Mouse (Mus musculus): ENCODE data around the gene Cep295nl. TPM values are rescaled to one million over a fixed set of nuclear protein-coding genes. Genes with fewer than 3 reads are reported as not detected.

Cep295nl gene
- polyA plus RNA-seq, 1 experiment from 2014 or later = 0.20 TPM

GRCm38 (mm10) chr11:118372641-118373040 is 30.3 kb upstream of the Cep295nl start:
- no peak overlapping the region for H3K4me3 ChIP-seq (ENCODE audit: low read length)
- no peak overlapping the region for H3K9ac ChIP-seq (ENCODE audit: low read depth, low read length)
- ATAC-seq = no peak
- H3K9me3 ChIP-seq (ENCODE audit: control insufficient read depth, low read length) = no peaks in the 10 kb centered on the region
- H3K4me1 ChIP-seq (ENCODE audit: control insufficient read depth, insufficient read depth, low read length) = no peaks in the 10 kb centered on the region
- H3K4me2 ChIP-seq (ENCODE audit: low read depth, low read length) = no peak overlapping the region
- 56% methylated on average over 7 of the region's 7 CpGs for WGBS
- no peak overlapping the region for H3K27ac ChIP-seq (ENCODE audit: low read length)
- H3K27me3 ChIP-seq (replicated peaks; ENCODE audit: control insufficient read depth, insufficient read depth, low read length) = no peaks in the 10 kb centered on the region
- H3K36me3 ChIP-seq (ENCODE audit: control insufficient read depth, insufficient read depth, low read length) = no peaks in the 10 kb centered on the region

DNA sequence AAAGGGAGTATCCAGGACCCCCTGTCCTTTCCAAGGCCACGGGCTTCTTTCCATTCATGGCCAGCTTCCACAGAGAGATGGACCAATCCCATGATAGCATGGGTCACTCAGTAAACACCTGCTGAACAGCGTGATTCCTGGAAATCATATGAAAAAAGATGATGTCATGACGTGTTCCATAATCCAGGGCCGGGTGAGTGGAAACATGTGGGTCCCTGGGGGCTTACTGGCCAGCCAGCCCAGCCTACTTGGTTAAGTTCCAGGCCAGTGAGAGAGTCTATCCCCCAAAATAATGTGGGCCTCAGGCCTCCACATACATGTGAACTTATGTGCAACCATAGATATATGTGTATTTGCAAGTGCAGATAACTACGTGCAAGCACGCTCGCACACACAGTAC is 29.6 kb upstream of the Cep295nl start:
- Histone ChIP-seq H3K4me2 (ENCODE audit: low read depth, low read length) (no peak overlapping the region), H3K27ac (ENCODE audit: low read length) (no peak overlapping the region), H3K27me3 (replicated peaks; ENCODE audit: control insufficient read depth, insufficient read depth, low read length) (no peaks in the 10 kb centered on the region), H3K4me1 (ENCODE audit: control insufficient read depth, insufficient read depth, low read length) (no peaks in the 10 kb centered on the region), H3K4me3 (ENCODE audit: low read length) (no peak overlapping the region), H3K9ac (ENCODE audit: low read depth, low read length) (no peak overlapping the region), H3K9me3 (ENCODE audit: control insufficient read depth, low read length) (no peaks in the 10 kb centered on the region), H3K36me3 (ENCODE audit: control insufficient read depth, insufficient read depth, low read length) (no peaks in the 10 kb centered on the region)
- 84% methylated on average over 7 of the region's 7 CpGs for WGBS
- no peak for ATAC-seq

DNA sequence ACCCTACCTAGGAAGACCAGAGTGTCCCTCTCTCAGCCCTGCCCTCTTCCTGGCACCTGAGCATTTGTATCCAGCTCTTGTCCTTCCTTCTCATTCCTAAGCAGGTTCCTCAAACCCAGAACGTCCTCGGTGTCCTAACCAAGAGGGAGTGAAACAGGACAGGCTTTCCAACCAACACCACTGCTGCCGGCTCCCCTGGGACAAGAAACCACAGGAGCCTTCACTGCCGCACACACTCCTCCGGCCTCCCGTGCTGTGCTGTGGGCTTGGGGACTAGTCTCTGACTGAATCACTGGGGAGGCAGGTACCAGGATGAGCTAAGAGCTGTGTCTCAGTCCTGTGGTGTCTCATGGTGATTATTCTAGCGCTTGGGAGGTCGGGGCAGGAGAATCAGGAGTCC is 27.4 kb upstream of the Cep295nl start:
- WGBS = 72% methylated on average over 8 of the region's 8 CpGs
- peaks cover 8% of the 10 kb centered on the region for H3K4me1 ChIP-seq (ENCODE audit: control insufficient read depth, insufficient read depth, low read length)

GRCm38 (mm10) chr11:118369251-118369650 is 27.0 kb upstream of the Cep295nl start:
- H3K27ac ChIP-seq (ENCODE audit: low read length) = no peak overlapping the region
- H3K4me2 ChIP-seq (ENCODE audit: low read depth, low read length) = no peak overlapping the region
- no peak overlapping the region for H3K9ac ChIP-seq (ENCODE audit: low read depth, low read length)
- H3K27me3 ChIP-seq (replicated peaks; ENCODE audit: control insufficient read depth, insufficient read depth, low read length) = no peaks in the 10 kb centered on the region
- H3K36me3 ChIP-seq (ENCODE audit: control insufficient read depth, insufficient read depth, low read length) = no peaks in the 10 kb centered on the region
- no peak for ATAC-seq
- H3K4me3 ChIP-seq (ENCODE audit: low read length) = no peak overlapping the region
- no peaks in the 10 kb centered on the region for H3K9me3 ChIP-seq (ENCODE audit: control insufficient read depth, low read length)
- H3K4me1 ChIP-seq (ENCODE audit: control insufficient read depth, insufficient read depth, low read length) = peaks cover 8% of the 10 kb centered on the region
- WGBS = 78% methylated on average over 5 of the region's 5 CpGs

More for the DNA sequence above, 27.4 kb upstream of the Cep295nl start:
- Histone ChIP-seq H3K9me3 (ENCODE audit: control insufficient read depth, low read length) (no peaks in the 10 kb centered on the region), H3K36me3 (ENCODE audit: control insufficient read depth, insufficient read depth, low read length) (no peaks in the 10 kb centered on the region), H3K27ac (ENCODE audit: low read length) (no peak overlapping the region), H3K27me3 (replicated peaks; ENCODE audit: control insufficient read depth, insufficient read depth, low read length) (no peaks in the 10 kb centered on the region), H3K9ac (ENCODE audit: low read depth, low read length) (no peak overlapping the region), H3K4me2 (ENCODE audit: low read depth, low read length) (no peak overlapping the region), H3K4me3 (ENCODE audit: low read length) (no peak overlapping the region)
- ATAC-seq = no peak

DNA sequence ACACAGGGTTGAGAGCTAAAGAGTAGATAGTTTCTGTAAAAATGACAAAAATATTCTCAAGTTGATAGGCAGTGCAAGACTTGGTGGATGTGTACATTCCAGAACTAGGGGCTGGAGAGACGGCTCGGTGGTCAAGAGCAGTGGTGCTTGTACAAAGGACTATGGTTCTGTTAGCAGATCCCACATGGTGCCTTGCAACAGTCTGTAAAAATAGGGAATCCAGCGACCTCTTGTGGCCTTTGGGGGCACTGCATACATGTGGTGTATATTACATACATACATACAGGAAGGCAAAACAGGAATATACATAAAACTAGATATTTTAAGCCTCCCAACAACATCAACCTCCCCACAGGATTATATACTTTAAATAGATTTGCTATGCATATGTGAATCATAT is 26.0 kb upstream of the Cep295nl start:
- no peak overlapping the region for H3K4me2 ChIP-seq (ENCODE audit: low read depth, low read length)
- no peak for ATAC-seq
- peaks cover 12% of the 10 kb centered on the region for H3K4me1 ChIP-seq (ENCODE audit: control insufficient read depth, insufficient read depth, low read length)
- no peak overlapping the region for H3K4me3 ChIP-seq (ENCODE audit: low read length)
- H3K36me3 ChIP-seq (ENCODE audit: control insufficient read depth, insufficient read depth, low read length) = no peaks in the 10 kb centered on the region
- H3K27me3 ChIP-seq (replicated peaks; ENCODE audit: control insufficient read depth, insufficient read depth, low read length) = no peaks in the 10 kb centered on the region
- no peak overlapping the region for H3K9ac ChIP-seq (ENCODE audit: low read depth, low read length)
- no peak overlapping the region for H3K27ac ChIP-seq (ENCODE audit: low read length)
- no peaks in the 10 kb centered on the region for H3K9me3 ChIP-seq (ENCODE audit: control insufficient read depth, low read length)
- WGBS = 62% methylated on average over 3 of the region's 3 CpGs

- ATAC-seq = no peak
- no peaks in the 10 kb centered on the region for H3K27me3 ChIP-seq (replicated peaks; ENCODE audit: control insufficient read depth, insufficient read depth, low read length)
- no peak overlapping the region for H3K27ac ChIP-seq (ENCODE audit: low read length)
These were observed 24.3 kb upstream of the Cep295nl start for GRCm38 (mm10) chr11:118366559-118366958.

DNA sequence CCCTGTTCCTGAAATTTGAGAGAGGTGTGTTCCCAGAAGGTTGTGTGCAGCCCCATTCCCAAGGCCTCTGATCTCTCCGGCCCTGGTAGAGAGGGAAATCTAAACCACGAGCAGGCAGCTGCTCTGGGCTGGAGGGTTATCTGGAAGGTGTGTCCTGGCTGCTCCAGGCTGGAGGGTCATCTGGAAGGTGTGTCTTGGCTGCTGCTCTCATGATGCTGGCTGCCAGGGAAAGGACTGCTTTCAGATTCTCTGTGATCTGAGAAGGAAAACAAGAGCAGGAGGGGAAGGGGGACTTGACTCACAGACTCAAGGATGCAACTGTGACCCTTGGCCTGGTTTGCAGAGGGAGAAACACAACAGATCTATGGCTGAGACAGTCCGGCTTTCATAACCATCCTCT is 23.8 kb upstream of the Cep295nl start:
- Histone ChIP-seq H3K4me1 (ENCODE audit: control insufficient read depth, insufficient read depth, low read length) (peaks cover 25% of the 10 kb centered on the region), H3K9me3 (ENCODE audit: control insufficient read depth, low read length) (no peaks in the 10 kb centered on the region), H3K36me3 (ENCODE audit: control insufficient read depth, insufficient read depth, low read length) (no peaks in the 10 kb centered on the region), H3K27me3 (replicated peaks; ENCODE audit: control insufficient read depth, insufficient read depth, low read length) (no peaks in the 10 kb centered on the region), H3K9ac (ENCODE audit: low read depth, low read length) (no peak overlapping the region), H3K27ac (ENCODE audit: low read length) (no peak overlapping the region), H3K4me2 (ENCODE audit: low read depth, low read length) (no peak overlapping the region), H3K4me3 (ENCODE audit: low read length) (no peak overlapping the region)
- no peak for ATAC-seq
- WGBS = 54% methylated on average over 3 of the region's 3 CpGs

More at GRCm38 (mm10) chr11:118366559-118366958, 24.3 kb upstream of the Cep295nl start:
- no peak overlapping the region for H3K9ac ChIP-seq (ENCODE audit: low read depth, low read length)
- no peak overlapping the region for H3K4me3 ChIP-seq (ENCODE audit: low read length)
- whole genome bisulfite sequencing = 58% methylated on average over 8 of the region's 8 CpGs
- peaks cover 24% of the 10 kb centered on the region for H3K4me1 ChIP-seq (ENCODE audit: control insufficient read depth, insufficient read depth, low read length)
- H3K9me3 ChIP-seq (ENCODE audit: control insufficient read depth, low read length) = no peaks in the 10 kb centered on the region
- H3K36me3 ChIP-seq (ENCODE audit: control insufficient read depth, insufficient read depth, low read length) = no peaks in the 10 kb centered on the region
- H3K4me2 ChIP-seq (ENCODE audit: low read depth, low read length) = no peak overlapping the region

- Histone ChIP-seq H3K4me1 (ENCODE audit: control insufficient read depth, insufficient read depth, low read length) (peaks cover 33% of the 10 kb centered on the region), H3K4me2 (ENCODE audit: low read depth, low read length) (no peak overlapping the region), H3K9ac (ENCODE audit: low read depth, low read length) (no peak overlapping the region), H3K27me3 (replicated peaks; ENCODE audit: control insufficient read depth, insufficient read depth, low read length) (no peaks in the 10 kb centered on the region), H3K36me3 (ENCODE audit: control insufficient read depth, insufficient read depth, low read length) (no peaks in the 10 kb centered on the region), H3K9me3 (ENCODE audit: control insufficient read depth, low read length) (no peaks in the 10 kb centered on the region), H3K4me3 (ENCODE audit: low read length) (no peak overlapping the region), H3K27ac (ENCODE audit: low read length) (peak overlapping the region; percentile 4; the same call in 1 of the 2 replicates)
- peak; percentile 49 for ATAC-seq
- WGBS = 51% methylated on average over 7 of the region's 7 CpGs
These were observed 22.9 kb upstream of the Cep295nl start for GRCm38 (mm10) chr11:118365171-118365570.

GRCm38 (mm10) chr11:118364021-118364420 is 21.7 kb upstream of the Cep295nl start:
- Histone ChIP-seq H3K4me1 (ENCODE audit: control insufficient read depth, insufficient read depth, low read length) (peaks cover 33% of the 10 kb centered on the region), H3K4me2 (ENCODE audit: low read depth, low read length) (no peak overlapping the region)
- 89% methylated on average over 4 of the region's 4 CpGs for WGBS

GRCm38 (mm10) chr11:118362971-118363518 is 20.7 kb upstream of the Cep295nl start:
- H3K4me3 ChIP-seq (ENCODE audit: low read length) = no peak overlapping the region
- H3K9ac ChIP-seq (ENCODE audit: low read depth, low read length) = peak overlapping the region; percentile 48
- H3K36me3 ChIP-seq (ENCODE audit: control insufficient read depth, insufficient read depth, low read length) = no peaks in the 10 kb centered on the region
- H3K4me1 ChIP-seq (ENCODE audit: control insufficient read depth, insufficient read depth, low read length) = peaks cover 33% of the 10 kb centered on the region
- no peaks in the 10 kb centered on the region for H3K9me3 ChIP-seq (ENCODE audit: control insufficient read depth, low read length)
- ATAC-seq = peak; percentile 79
- WGBS = 10% methylated on average over 8 of the region's 8 CpGs
- 0 out of 2 replicates have a peak overlapping the region, but pooled peaks have one; percentile 3 for H3K4me2 ChIP-seq (ENCODE audit: low read depth, low read length)
- H3K27ac ChIP-seq (ENCODE audit: low read length) = peak overlapping the region; percentile 72
- no peaks in the 10 kb centered on the region for H3K27me3 ChIP-seq (replicated peaks; ENCODE audit: control insufficient read depth, insufficient read depth, low read length)

More at GRCm38 (mm10) chr11:118364021-118364420, 21.7 kb upstream of the Cep295nl start:
- Histone ChIP-seq H3K9me3 (ENCODE audit: control insufficient read depth, low read length) (no peaks in the 10 kb centered on the region), H3K27me3 (replicated peaks; ENCODE audit: control insufficient read depth, insufficient read depth, low read length) (no peaks in the 10 kb centered on the region), H3K9ac (ENCODE audit: low read depth, low read length) (0 out of 2 replicates have a peak overlapping the region, but pooled peaks have one; percentile 48), H3K27ac (ENCODE audit: low read length) (no peak overlapping the region), H3K4me3 (ENCODE audit: low read length) (no peak overlapping the region), H3K36me3 (ENCODE audit: control insufficient read depth, insufficient read depth, low read length) (no peaks in the 10 kb centered on the region)
- ATAC-seq = no peak
